Mouse (Mus musculus) thymus, postnatal 10 days (tissue): ENCODE measurements around the gene Rab1a.
"Not testable (repeated sequence)": the region's sequence is repeated elsewhere in the genome, so short reads cannot be mapped to it uniquely, and the experiment has no call there.

Experiments used
- DNase-seq, 2 experiments: peaks; one replicate each; pipeline ENCODE4 v3.0.0; 2021; ENCODE audit warnings: low spot score in 2 of 2

Gene Rab1a

GRCm38 (mm10) chr11:20200713-20201575, at the start of gene Rab1a:
Gene Rab1a, plus strand, starts transcription at chr11:20201432.
- DNase-seq = peak; percentile 100

- DNase-seq = no peak
Measured at GRCm38 (mm10) chr11:20152107-20152901, 48.9 kb upstream of the Rab1a start.

- not testable (repeated sequence) for DNase-seq
Measured at GRCm38 (mm10) chr11:20153542-20153941, 47.7 kb upstream of the Rab1a start.

- no peak for DNase-seq
Measured at GRCm38 (mm10) chr11:20158879-20159278, 42.4 kb upstream of the Rab1a start.

GRCm38 (mm10) chr11:20164979-20165867, 36.0 kb upstream of the Rab1a start:
- DNase-seq = no peak

GRCm38 (mm10) chr11:20165991-20166390, 35.2 kb upstream of the Rab1a start:
- DNase-seq = no peak

GRCm38 (mm10) chr11:20166476-20166875, 34.8 kb upstream of the Rab1a start:
- DNase-seq = not testable (repeated sequence)

- no peak for DNase-seq
Measured at GRCm38 (mm10) chr11:20168972-20169371, 32.3 kb upstream of the Rab1a start.

GRCm38 (mm10) chr11:20187271-20187670, 14.0 kb upstream of the Rab1a start:
- DNase-seq = no peak

GRCm38 (mm10) chr11:20193100-20193736, 8.0 kb upstream of the Rab1a start:
- no peak for DNase-seq

- peak; percentile 39 to 58 for DNase-seq
Measured at GRCm38 (mm10) chr11:20201661-20202101, 449 bp downstream of the Rab1a start.

GRCm38 (mm10) chr11:20202299-20203011, 1.2 kb downstream of the Rab1a start:
- no peak for DNase-seq

GRCm38 (mm10) chr11:20204321-20204720, 3.1 kb downstream of the Rab1a start:
- DNase-seq = no peak

GRCm38 (mm10) chr11:20204870-20205446, 3.7 kb downstream of the Rab1a start:
- DNase-seq = no peak

- DNase-seq = no peak
Measured at GRCm38 (mm10) chr11:20205538-20205937, 4.3 kb downstream of the Rab1a start.

GRCm38 (mm10) chr11:20206626-20207223, 5.5 kb downstream of the Rab1a start:
- DNase-seq = no peak

- no peak for DNase-seq
Measured at GRCm38 (mm10) chr11:20207589-20207988, 6.4 kb downstream of the Rab1a start.

- no peak for DNase-seq
Measured at GRCm38 (mm10) chr11:20211838-20212237, 10.6 kb downstream of the Rab1a start.

GRCm38 (mm10) chr11:20214779-20215178, 13.5 kb downstream of the Rab1a start:
- DNase-seq = peak in 1 of 2 experiments; percentile 28

- no peak for DNase-seq
Measured at GRCm38 (mm10) chr11:20216415-20216814, 15.2 kb downstream of the Rab1a start.
